ENCODE assay signal across 7 mouse cellular contexts in the genomic region with DNA sequence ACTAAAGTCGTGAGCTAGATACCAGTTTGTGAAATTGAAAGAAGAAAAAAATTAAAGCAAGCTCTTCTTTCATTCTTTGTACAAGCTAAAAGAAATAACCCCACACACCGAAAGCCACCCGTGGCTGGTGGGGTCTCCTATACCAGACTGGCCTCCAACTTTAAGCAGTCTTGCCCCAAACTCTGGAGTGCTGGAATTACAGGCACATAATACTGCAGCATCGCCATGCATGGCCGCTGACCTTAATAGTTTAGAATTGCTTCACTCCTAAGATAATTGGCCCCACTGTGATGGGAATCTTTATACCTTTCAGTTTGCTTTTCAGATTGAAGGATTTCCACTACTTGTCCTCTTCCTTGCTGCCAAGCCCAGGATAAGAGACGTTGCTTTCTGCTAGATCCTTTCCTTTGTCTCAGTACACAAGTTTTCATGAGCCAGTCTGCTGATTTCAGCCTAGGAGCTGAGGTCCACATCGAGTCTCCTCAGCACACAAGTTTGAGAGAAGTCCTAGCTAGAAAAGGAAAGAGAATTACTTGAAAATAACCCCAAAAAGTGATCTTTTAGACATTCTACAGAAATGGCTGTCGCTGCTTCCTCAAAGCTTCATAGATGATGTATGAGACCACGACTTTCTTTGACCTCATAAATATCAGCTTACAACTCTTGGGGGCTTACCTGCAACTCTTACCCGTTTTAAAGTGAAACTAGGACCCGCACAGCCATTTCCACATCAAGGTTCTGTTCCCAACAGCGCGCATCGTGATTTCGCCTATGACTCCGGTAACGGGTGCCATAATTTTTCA. TPM values are rescaled to one million over a fixed set of nuclear protein-coding genes. Genes with fewer than 3 reads are reported as not detected.
A peak's percentile ranks its signal among the peaks of the same experiment; 100 is the strongest.
DNase-seq lines count a peak whose midpoint lies in the region; TF ChIP-seq lines count a peak whose summit lies in the region.

No protein-coding gene starts in this region.

- H3K27ac ChIP-seq in limb, embryonic 10.5 days: peak overlapping the region; percentile 99
- peak overlapping the region; percentile 99 for H3K27ac ChIP-seq in olfactory bulb, adult 2 months (ENCODE audit: insufficient read depth, low read depth, low read length)

- peak overlapping the region; percentile 95 for H3K4me3 ChIP-seq in erythroblast, embryonic 14.5 days (replicated peaks)
- H3K4me3 ChIP-seq in limb, embryonic 10.5 days: peak overlapping the region; percentile 77
- peak overlapping the region; percentile 96 for H3K4me3 ChIP-seq in olfactory bulb, adult 2 months (ENCODE audit: insufficient read depth, low read depth, low read length)

- TF ChIP-seq POLR2A in olfactory bulb, adult 2 months (IDR thresholded peaks at IDR 0.05; ENCODE audit: insufficient read depth, low read depth, low read length): no peak

- no peaks in the 10 kb centered on the region for H3K9me3 ChIP-seq in erythroblast, embryonic 14.5 days (ENCODE audit: control insufficient read depth, low read length)
- no peaks in the 10 kb centered on the region for H3K9me3 ChIP-seq in limb, embryonic 10.5 days (replicated peaks)

- TF ChIP-seq CTCF in olfactory bulb, adult 2 months (IDR thresholded peaks at IDR 0.05; ENCODE audit: insufficient read depth, low read depth, low read length): no peak

- H3K4me1 ChIP-seq in erythroblast, embryonic 14.5 days (ENCODE audit: control insufficient read depth): peaks cover 62% of the 10 kb centered on the region
- peaks cover 55% of the 10 kb centered on the region for H3K4me1 ChIP-seq in limb, embryonic 10.5 days
- peaks cover 18% of the 10 kb centered on the region for H3K4me1 ChIP-seq in olfactory bulb, adult 2 months (ENCODE audit: control insufficient read depth, insufficient read depth, low read length)

- H3K27me3 ChIP-seq in erythroblast, embryonic 14.5 days (ENCODE audit: control insufficient read depth): no peaks in the 10 kb centered on the region
- H3K27me3 ChIP-seq in limb, embryonic 10.5 days (ENCODE audit: low read depth, poor library complexity, severe bottlenecking): no peaks in the 10 kb centered on the region

- H3K36me3 ChIP-seq in erythroblast, embryonic 14.5 days (ENCODE audit: control insufficient read depth): peaks cover 62% of the 10 kb centered on the region
- H3K36me3 ChIP-seq in limb, embryonic 10.5 days: peaks cover 40% of the 10 kb centered on the region

- WGBS in limb, embryonic 10.5 days: 14% methylated on average over 17 of the region's 17 CpGs
- WGBS in olfactory bulb, adult 2 months: 2% methylated on average over 17 of the region's 17 CpGs

- peak; percentile 36 for DNase-seq in thymus, postnatal 25 days
- DNase-seq in thymus, postnatal 36 days: no peak
- no peak for DNase-seq in limb, embryonic 10.5 days (ENCODE audit: low spot score)
- no peak for DNase-seq in frontal cortex, postnatal 14 days (ENCODE audit: low spot score in 2 of 2)
- DNase-seq in layer of hippocampus, adult 8-10 months (ENCODE audit: low spot score in 2 of 2): no peak

RNA-seq across cellular contexts. Expression of a gene that starts 0.9 kb away (rescaled TPM):
- 0.66 and 1.0 TPM in 2 replicates for polyA plus RNA-seq in erythroblast, embryonic 14.5 days (2012)
- polyA plus RNA-seq in limb, embryonic 10.5 days (2016; fragmentation: Nextera tagmentation; extraction: Ambion mirVana): 177 and 208 TPM in 2 replicates
- not detected in 2 replicates for polyA plus RNA-seq in olfactory bulb, adult 2 months (2012; ENCODE audit: insufficient read depth, insufficient read length, low replicate concordance, missing spikeins)
- total RNA-seq in layer of hippocampus, adult 8-10 months (2022): 10 to 100 TPM; 47.2 to 86.0 (median 47.7) TPM

RNA-seq across cellular contexts. Expression of a gene that starts 17.2 kb away (rescaled TPM):
- polyA plus RNA-seq in erythroblast, embryonic 14.5 days (2012): 21.7 and 28.6 TPM in 2 replicates
- 328 and 383 TPM in 2 replicates for polyA plus RNA-seq in limb, embryonic 10.5 days (2016; fragmentation: Nextera tagmentation; extraction: Ambion mirVana)
- polyA plus RNA-seq in olfactory bulb, adult 2 months (2012; ENCODE audit: insufficient read depth, insufficient read length, low replicate concordance, missing spikeins): not detected in 2 replicates
- 10 to 100 TPM; 67.9 to 91.9 (median 79.9) TPM for total RNA-seq in layer of hippocampus, adult 8-10 months (2022)

RNA-seq across cellular contexts. Expression of a gene that starts 22.4 kb away (rescaled TPM):
- 0.02 TPM in 1 of 2 replicates, not detected in the other for polyA plus RNA-seq in erythroblast, embryonic 14.5 days (2012)
- polyA plus RNA-seq in limb, embryonic 10.5 days (2016; fragmentation: Nextera tagmentation; extraction: Ambion mirVana): 0.38 and 0.53 TPM in 2 replicates
- not detected in 2 replicates for polyA plus RNA-seq in olfactory bulb, adult 2 months (2012; ENCODE audit: insufficient read depth, insufficient read length, low replicate concordance, missing spikeins)
- under 1 TPM in 3 of 4 experiments, not detected in 1; 0.08 to 0.98 (median 0.92) TPM for total RNA-seq in layer of hippocampus, adult 8-10 months (2022)

RNA-seq across cellular contexts. Expression of a gene that starts 47.7 kb away (rescaled TPM):
- 0.33 and 0.54 TPM in 2 replicates for polyA plus RNA-seq in erythroblast, embryonic 14.5 days (2012)
- 42.5 and 52.3 TPM in 2 replicates for polyA plus RNA-seq in limb, embryonic 10.5 days (2016; fragmentation: Nextera tagmentation; extraction: Ambion mirVana)
- polyA plus RNA-seq in olfactory bulb, adult 2 months (2012; ENCODE audit: insufficient read depth, insufficient read length, low replicate concordance, missing spikeins): not detected in 2 replicates
- 10 to 100 TPM; 51.2 to 73.5 (median 59.2) TPM for total RNA-seq in layer of hippocampus, adult 8-10 months (2022)
